Mouse (Mus musculus) layer of hippocampus, postnatal 10 days (tissue): ENCODE measurements around the gene Zfhx3. TPM values are rescaled to one million over a fixed set of nuclear protein-coding genes. Genes with fewer than 3 reads are reported as not detected.

Experiments used
- DNase-seq, 2 experiments: peaks; one replicate each; pipeline ENCODE4 v3.0.0; 2021; ENCODE audit warnings: low spot score in 2 of 2
- total RNA-seq, 2 experiments: library from RNA; stranded (reverse); gene quantifications; 2 replicates each; pipeline ENCODE4 v1.2.3; 2021

The Zfhx3 gene
- total RNA-seq, 2 experiments from 2014 or later, result 3.9 to 4.7 TPM

DNA sequence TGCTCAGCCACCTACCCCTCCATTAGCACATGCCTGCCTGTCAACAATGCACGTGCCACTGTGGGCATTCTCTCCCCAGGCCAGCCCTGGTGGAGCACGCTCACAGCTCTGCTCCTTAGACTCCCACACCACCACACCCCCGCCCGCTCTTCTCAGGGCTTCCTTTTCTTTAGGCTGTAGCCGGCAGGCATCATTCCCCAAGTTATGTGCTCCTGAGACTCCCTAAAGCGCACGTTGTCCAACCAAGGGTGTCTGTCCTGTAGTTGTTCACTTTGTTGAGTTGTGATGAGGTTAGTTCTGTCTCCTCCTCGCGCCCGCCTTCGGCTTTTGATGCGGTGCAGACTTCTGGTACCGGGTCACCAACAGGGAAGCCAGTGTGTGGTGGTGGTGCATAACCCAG lies 755.1 kb downstream of the Zfhx3 start:
- DNase-seq, result no peak

DNA sequence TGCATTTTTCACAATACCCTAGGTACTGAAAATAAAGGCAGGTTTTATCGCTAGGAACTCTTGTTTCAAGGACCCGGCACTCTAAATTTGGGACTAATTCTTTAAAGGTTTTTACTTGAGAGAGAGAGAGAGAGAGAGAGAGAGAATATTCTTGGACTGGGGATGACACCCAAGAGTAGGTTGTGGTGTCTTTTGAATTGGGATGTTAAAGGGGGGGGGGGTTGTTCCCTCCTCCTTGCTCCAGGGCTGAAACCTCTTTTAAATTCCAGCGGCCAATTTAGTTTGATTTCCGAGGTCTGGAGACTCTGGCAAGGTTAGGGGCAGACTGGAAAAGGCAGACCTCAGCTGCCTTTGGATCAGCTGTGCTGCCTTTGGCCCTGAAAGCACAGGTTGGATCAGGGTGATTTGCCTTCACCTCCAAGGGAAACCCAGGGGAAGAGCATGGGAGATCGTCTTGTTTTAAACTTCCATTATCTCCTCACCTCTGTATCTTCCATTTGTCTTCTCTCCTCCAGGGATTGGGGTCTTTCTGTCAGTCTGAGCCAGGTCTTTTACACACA lies 755.7 kb downstream of the Zfhx3 start:
- DNase-seq, result no peak

DNA sequence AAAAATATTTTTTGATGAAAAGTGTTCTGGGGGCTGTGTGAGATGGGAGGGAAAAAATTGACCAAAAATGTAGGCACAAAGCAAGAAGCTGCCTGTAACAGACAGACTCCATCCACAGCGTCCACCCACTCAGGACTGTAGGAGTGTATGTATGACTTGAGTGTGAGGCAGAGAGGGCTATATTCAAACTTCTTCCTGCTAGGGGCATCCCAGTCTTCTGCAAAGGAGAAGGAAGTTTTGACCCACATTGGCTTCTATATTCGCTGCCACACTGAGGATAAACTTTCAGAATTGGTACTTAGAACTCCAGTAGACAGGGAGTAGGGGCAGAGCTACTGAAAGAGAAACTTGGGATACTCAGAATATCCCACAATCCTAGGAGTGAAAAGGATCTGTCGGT lies 756.6 kb downstream of the Zfhx3 start:
- no peak for DNase-seq

DNA sequence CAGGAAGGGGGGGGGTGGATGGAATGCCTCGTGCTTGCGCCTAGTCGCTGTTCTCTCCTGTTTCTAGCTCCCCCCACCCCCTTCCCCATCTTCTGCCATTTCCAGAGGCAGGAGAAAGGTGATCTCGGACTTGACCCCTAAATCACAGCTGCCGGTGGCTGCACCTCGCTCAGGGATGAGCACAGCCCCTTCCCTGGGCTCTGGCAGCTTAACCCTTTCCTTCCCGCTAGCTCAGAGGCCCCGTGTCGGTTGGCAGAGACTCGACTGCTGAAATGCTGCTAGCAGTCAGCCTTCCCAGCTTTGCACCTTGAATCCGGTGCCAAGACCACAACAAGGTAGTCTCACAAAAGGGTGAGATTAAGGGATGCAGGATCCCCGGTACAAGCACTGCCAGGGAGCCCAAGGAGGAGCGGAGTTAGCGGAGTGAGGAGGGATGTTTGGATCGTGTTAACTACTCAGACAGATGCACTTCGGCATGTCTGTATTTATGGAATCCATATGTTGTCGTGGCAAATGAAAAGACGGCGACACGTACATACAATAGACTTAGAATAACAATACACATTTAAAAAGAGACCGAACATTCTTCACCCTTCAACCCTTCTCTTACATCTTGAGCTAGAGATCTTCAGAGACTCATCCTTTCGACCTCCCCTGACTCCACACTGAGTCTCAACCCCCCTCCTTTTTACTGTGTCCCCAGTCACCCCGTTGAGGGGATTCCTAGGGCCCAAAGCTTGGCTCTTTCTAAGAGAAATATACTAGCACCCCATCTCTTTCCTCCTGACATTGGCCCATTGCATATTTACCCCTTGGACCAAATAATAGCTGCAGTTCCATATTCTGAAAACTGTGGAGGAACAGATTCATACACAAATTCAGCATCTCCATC lies 757.3 kb downstream of the Zfhx3 start:
- DNase-seq, result no peak

GRCm38 (mm10) chr8:108701381-108702175 lies 759.1 kb downstream of the Zfhx3 start:
- DNase-seq, result no peak

DNA sequence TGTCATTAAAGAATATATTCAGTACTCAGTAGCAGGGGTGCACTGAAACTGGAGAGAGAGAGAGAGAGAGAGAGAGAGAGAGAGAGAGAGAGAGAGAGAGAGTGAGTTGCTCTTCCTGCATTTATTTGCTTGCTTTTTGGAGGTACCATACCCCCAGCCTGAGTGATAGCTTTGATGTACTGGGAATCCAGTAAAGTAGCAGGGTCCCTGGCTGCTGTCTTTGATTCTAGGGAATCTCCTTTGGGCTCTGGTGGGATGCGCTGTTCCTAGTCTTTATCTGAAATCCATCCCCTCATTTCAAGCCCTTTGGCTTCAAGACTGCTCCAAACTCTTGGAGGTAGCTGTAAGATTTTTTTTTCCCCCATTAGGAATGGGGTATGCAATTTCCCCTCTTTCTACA lies 759.8 kb downstream of the Zfhx3 start:
- no peak for DNase-seq

GRCm38 (mm10) chr8:108705751-108706150 lies 763.3 kb downstream of the Zfhx3 start:
- no peak for DNase-seq

GRCm38 (mm10) chr8:108706491-108706847 lies 764.0 kb downstream of the Zfhx3 start:
- DNase-seq, result no peak

DNA sequence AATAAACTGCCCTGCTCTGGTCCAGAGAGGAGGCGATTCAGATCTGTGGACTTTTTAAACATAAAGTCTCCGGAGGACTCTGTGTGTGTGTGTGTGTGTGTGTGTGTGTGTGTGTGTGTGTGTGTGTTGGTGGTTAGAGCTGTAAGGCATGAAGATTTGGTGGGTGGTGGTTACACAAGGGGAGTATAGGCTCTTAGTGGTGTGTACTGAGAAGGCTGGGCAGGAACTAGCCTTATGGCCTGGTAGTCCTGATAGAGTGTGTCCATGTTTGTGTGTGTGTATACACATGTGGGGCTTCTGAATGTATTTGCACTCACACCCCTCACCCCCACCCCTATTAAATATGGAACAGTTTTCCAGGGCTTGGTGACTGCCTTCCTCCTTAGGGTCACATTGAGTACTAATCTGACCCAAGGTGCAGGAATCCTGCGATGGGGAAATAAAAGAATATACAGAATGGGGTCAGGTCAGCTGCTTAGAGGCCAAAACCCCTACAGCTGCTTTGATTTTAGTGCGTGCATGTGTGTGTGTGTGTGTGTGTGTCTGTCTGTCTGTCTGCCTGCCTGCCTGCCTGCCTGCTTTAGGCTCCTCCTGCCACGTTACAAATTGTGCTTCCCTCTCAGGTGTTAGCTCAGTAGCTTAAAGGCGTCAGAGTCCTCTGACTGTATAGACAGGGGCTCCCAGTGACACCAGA lies 764.6 kb downstream of the Zfhx3 start:
- no peak for DNase-seq

DNA sequence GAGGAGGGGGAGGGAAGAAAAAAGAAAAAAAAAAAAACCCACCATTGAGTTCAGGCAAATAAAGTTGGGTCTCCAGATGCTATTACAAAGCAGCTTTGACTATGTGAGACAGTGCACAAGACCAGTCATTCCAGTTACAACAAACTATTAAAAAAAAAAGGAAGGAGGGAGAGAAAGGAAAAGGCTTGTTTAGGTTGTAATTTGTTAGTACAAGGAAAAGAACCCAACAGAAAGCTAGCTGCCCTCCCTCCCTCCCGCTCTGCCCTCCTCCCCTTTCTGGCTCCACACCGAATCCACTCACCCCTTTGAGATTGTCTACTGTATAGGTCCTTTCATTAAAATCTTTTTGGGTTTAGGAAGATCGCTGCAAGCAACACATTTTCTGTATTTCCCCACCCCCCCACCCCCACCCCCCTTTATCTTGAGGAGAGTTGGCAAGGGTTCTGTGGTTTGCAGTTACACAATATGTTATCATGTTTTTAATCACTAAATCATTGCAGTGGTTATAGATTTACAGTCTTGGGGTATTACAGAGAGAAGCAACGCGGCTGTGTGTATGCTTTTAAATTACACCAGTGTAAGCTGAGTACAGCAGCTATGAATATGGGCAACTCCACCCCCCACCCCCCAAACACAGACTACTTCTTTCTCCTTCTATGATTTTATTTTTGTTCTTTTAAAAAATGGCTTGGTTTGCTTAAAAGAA lies 765.3 kb downstream of the Zfhx3 start:
- DNase-seq, result no peak

GRCm38 (mm10) chr8:108708833-108709387 lies 766.5 kb downstream of the Zfhx3 start:
- no peak for DNase-seq

DNA sequence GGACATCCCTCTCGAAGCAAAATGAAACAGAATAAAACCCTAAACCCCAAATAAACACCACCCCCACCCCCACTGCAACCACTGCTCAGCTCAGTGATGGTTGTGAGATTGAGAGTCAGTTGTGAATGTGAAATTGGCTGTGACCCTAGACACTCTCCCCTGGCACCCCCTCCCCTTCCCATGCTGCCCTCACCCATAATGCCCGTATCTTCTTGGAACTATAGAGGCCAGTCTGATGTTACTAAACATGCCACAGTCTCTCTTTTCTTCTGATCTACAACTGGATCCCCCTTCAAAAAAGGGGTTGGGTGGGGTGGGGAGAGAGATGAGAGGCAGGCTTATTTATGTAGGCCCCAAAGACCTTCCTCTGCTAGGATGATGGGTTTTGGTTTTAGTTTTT lies 767.0 kb downstream of the Zfhx3 start:
- no peak for DNase-seq

GRCm38 (mm10) chr8:108709928-108710606 lies 767.6 kb downstream of the Zfhx3 start:
- no peak for DNase-seq

DNA sequence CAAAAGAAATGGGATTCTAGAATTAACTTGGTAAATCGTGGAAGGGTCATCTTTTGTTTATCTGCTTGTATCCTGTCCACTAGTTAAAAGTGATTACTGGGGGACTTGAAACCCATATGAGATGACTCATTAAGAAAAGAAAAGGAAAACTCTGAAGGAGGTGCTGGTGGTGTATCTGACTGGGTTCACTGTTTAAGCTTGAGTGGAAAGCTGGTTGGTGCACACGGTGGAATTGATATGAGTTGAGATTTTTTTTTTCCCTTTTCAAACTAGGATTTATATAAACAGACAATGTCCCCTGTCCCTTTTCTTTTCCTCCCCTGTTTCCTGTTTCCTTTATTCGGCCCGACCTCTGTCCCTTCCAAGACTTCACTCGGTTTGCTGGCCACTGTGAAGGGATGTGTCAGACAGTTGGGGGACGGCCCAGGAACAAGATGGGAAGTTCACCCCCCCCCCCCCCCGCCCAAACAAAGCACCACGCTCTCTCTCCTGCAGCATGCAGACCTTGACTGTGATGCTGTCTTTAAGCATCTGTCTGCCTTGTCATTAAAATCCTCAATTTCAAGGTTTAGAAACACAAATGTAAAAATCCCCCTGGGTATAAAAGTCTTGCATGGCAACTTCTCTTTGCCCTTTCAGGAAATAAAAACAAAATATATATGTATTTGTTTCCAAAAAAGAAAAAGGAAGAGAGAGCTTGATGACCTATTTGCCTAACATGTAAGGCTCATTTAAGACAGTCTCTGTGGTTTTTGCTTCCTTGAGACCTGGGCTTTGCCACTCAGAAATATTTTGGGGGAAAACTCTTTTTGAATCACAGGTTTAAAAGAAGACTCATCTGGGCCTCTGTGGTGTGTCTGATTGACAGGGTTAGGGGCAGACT lies 768.4 kb downstream of the Zfhx3 start:
- no peak for DNase-seq

DNA sequence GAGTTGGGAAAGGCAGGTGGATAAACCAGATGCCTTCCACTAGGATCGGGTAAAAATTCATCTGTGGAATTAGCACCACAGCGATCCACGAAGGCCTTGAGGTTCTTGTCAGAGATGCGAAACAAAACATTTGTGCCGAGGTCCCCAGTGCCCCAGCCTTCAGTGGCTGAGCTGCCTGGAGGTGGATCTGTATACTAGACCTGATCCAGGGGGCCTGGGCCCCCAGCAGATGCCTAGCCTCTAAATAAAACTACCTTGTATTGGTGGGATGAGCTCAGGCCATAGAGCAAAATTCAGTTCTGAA lies 769.0 kb downstream of the Zfhx3 start:
- no peak for DNase-seq

- no peak for DNase-seq
These were observed 769.6 kb downstream of the Zfhx3 start for GRCm38 (mm10) chr8:108712001-108712411.

GRCm38 (mm10) chr8:108712607-108713006 lies 770.2 kb downstream of the Zfhx3 start:
- no peak for DNase-seq

DNA sequence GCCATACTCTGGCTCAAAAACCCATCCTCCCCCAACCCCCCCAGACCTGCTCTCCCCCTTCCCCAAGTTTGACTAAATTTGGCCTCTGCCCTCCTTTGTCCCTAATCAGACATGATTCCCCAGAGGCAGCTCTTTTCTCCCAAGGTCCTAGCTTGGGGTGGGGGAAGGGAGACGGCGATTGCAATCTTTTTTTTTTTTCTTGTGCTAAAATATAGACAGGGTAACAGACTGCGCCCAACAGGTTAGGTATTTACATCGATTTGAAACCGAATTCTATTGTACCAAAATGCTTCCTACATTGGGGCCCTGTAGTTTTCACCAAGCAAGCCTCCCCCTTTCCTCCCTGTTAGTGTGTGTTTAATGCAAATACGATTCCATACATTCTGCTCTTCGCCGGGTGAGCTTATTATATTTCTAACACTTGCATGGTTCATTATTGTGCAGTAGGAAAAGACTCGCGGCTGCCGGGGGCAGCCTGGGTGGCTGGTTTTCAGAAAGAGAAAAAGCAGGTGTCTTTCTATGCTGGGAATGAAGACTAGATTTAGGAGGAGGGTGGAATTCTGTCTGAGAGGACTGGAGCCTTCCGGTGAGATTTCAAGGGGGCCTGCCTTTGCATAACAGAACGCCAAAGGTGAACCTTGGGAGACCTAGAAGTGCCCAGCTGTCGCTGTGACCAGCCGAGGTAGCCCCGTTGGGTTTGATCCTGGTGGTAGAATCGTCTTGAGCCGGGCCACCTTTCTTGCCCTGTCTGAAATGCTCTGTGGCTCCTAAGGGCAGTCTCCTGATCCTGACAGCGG lies 771.1 kb downstream of the Zfhx3 start:
- DNase-seq, result no peak
